Mouse (Mus musculus) NIH3T3 (cell line): Measurements from ENCODE around the gene Mga.

Experiments used
- DNase-seq: peaks from one replicate; pipeline ENCODE4 v3.0.0-alpha.2; 2012; ENCODE audit warnings: low read depth

Gene Mga

DNA sequence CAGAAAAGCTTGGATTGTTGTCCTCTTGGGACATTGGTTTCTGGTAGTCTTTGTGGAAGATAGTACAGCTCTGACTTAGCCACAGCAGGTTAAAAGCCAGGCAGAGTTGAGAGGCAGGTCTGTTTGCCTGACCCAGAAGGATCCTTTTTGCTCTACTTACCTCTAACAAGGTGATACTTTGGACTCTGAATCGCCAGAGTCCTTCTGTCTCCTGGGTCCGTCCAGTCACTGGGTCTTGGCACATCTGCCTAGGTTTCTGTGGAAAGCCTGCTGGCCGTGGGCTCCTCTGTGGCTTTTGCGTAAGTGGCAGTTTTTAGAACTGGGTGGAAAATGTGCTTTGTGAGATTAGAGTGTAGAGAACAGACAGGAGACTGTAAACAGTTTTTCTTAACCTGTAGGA lies 91.9 kb downstream of the Mga start:
- DNase-seq: no peak

DNA sequence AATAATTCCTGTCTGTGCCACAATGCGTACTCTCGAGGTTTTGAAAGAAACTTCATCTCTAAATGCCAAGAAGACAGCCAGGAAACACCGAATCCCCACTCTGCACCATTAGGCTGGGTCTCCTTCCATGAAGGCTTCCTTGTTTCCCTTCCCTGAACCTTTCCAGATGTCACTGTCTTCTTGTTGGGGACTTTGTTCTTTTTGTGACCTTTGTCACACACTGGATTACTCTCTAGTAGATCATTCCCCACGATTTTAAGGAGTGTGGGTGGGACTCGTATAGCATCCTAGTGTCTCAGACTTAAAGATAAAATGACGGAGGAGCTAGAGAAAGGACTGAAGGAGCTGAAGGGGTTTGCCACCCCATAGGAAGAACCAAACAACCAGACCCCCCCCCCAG lies 93.9 kb downstream of the Mga start:
- DNase-seq: no peak

DNA sequence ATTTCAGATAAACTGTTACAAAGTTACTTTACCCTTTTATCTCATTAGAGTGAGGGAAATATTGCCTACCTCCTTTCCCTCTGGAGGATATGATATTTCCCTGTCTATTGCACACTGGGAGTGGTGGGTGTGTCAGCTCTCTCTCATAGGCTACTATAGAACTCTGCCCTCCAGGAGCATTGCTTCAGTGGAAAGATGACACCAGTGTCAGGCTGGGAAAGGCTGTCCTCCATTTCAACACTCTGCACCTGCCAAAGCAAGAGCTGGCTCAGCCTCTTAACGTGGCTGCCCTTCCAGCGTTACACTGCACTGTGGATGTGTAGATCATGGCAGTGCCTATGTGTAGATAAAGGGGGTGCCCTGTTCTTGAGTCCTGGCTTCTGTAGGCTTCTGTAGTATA lies 95.3 kb downstream of the Mga start:
- no peak for DNase-seq

DNA sequence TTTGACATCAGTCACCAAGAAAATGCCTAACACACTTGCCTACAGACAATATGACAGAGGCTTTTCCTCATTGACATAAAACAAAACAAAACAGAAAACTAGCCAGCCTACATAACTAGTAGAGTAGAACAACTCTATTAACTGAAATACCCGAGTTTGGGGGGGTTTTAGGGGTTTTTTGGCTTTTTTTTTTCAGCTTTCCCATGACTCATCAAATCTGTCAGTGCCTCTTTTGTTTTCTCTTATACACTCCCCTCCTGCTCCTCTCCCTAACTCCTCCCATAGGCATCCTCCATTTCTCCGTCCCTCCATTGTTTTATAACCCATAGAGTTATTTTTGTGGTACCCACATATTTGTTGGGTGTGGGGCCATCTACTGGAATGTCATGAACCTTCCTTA lies 96.5 kb downstream of the Mga start:
- peak; percentile 16 for DNase-seq

DNA sequence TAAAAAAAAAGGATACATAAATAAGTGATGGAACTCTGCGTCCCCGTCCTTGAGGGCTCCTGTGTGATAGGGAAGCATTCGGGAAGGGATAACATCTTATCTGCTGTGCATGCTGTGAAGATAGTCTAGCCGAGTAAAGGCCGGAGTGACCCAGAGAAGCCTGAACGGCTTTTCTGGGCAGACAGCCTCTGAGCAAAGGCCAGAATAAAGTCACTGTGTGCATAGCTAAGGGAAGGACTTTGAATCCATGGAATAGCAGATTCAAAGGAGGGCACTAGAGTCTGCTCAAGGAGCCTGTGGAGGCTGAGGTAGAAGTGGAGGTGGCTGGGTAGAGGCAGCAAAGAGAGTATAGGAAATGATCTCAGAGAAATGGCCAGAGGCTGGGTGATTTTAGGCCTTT lies 97.8 kb downstream of the Mga start:
- no peak for DNase-seq

DNA sequence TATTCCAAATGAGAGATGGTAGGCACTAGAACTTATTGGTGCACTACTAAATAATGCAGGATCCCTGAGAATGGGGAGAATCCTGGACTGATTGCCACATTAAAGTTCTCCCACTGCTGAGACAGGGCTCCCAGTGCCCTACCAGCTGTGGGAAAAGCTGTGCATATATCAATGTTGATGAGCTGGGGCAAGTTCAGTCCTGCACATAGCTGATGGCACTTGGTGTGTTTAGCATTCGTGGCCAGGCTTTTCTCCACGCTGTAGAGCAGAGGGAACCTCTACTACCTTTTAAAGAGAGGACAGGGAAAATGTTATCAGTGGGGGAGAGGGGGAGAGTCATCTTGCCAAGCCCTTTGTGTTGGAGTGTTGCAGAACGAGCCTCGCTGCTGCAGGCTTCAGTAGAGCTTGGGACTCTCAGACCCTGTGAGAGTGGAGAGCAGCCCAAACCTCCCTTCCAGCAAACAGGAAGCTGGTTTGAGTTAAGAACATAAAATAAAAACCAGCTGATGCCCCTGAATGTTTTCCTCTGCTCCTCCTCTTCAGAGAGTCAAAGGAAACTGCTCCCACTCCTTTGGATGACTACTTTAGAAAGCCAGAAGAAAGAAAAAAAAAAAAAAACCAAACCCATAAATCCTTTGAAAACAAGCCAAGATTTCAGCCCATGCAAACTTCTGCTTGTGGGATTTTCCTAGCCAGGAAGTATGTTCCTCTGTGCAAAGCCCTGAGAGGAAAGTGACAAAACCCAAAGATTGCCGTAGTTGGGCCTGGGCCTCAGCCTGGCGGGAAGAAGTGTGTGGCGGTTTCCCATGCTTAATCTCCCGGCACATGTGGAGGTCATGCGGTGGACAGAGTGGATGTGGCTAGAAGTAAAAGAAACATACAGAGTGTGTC lies 98.6 kb downstream of the Mga start:
- DNase-seq: peak; percentile 69

DNA sequence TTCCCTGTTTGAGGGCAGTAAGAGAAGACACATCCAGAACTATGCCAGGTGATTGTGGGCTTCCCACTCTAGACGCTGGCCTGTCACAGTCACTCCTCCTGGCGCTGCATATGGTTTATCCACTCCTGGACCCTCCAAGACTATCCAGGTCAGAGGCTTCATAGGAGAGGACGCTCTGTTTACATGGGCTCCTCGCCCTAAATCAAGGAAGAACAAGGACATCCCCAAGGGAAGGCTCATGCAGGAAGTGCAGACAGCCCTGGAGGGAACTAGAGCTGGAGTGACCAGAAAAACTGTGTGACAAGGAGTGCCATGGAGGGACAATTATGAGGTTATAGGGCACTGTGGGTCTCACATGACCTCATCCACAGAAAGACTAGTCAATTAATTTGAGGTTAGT lies 100.3 kb downstream of the Mga start:
- no peak for DNase-seq

DNA sequence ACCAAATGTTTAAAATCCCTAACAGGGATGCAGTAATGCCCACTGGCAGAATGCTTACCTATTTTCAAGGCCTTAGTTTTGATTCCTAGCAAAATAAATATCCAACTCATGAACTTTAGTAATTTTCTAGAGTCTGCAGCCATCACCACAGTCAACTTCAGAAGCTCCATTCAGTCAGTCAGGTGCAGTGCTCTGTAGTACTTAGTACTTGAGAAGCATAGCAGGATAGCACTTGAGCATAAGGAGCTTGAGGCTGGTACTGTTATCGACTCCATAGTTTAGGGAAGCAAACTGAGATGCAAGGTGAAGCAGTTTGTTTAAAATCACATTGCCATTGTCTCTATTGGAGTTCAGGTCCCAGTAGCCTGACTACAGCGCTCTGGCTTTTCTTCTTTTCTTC lies 102.7 kb downstream of the Mga start:
- no peak for DNase-seq

DNA sequence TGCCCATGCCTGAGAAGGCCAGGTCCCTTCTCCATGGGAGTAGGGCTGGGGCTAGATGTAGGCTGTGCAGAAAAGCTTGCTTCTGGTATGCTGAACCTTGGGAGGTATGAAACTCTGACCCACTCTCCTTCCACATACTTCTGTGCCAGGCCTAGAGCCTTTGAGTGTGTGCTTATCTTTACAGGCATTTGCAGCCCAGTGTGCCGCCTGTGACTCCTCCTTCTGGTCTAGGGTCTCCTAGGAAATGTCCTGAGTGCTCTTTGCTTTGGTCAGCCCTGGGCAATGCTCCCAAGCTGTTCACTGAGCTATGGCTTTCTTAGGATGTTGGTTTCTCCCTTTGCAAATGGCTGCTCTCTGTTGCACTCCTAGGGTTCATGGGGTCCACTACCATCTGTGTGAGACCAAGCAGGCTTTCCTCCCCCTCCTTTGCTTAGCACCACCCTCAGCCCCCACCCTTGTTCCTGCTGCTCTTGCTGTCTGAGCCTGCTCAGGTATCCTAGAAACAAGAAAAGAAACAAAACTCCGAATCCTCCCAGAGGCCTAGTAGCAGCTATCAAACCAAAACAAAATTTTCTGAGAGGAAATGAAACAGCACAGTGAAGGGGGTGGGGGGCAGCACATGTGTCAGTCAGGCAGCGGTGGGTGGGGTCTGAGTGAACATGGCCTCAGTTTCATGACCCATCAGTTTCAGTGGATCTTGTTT lies 104.0 kb downstream of the Mga start:
- no peak for DNase-seq

DNA sequence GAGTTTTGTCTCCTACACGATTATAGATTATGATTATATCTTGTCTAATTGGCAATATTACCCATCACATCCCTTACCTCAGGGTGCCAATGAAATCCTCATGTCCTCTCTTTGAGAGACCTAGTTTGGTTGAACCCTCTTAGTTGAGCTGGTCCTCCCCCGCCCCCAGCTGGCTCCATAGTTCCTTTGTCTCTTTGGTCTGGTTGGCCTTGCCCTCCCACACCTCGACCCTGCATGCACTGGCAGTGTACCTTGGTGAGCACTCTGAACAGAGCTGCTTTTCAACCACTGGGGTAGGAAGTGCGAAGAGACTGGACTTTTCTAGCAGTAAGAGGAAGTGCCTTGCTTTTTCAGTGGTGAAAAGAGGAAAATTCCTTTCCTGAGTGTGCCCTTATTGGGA lies 104.9 kb downstream of the Mga start:
- no peak for DNase-seq

DNA sequence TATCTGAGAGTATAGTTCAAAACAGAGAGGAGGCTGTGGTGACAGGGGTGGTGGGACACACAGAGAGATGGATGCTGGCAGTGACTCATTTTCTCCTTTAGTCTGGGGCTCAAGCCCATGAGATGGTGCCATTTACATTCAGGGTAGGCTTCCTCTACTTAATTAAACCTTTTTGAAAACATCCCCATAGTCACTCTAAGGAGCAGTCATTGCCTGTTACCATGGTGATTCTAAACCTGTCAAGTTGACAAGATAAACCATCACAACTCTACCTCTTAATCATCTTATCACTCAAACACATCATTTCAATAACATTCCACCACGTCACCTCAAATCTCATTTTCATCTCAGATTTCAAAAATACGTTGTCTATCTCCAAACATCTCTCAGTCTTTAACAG lies 106.9 kb downstream of the Mga start:
- DNase-seq: no peak

DNA sequence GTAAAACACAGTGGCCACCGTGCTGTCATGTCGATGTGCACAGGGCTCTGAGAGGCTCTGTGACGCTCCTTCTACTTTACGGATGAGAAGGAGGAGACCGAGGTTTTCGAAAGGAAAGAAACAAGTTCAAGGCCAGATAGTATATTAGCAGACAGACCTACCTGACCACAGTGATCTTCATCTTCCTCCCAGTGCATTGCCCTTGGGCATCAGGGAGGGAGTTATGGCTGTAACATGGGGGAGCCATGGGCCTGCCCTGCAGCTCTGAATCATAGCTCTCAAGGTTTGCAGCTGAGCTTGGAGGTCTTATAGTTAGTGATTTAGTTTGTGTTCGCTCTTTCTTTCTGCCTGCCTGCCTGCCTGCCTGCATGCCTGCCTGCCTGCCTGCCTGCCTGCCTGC lies 109.7 kb downstream of the Mga start:
- DNase-seq: no peak

DNA sequence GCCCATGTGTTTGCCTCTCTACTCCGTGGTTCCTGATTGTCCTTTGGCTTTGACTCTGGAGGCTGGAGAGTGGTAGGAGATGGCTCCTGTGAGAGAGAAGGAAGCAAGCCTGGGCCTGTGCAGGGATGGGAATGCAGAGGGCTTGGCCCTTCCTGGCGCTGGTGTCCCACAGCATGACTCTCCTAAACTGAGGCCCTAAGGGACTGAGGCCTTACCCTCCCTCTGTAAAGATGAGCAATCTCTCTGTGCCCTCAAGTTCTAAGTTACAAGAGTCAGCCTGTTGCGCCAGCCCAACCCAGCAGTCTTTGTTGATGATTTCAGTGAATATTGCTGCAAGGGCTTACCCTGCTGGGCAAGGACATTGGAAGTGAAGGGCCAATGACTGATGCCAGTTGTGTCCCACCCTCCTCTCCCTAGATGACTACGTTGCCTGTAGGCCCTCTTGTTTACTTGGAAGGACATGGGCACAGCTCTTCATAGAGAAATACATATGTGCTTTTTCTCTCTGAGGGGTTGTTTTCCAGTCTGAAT lies 110.7 kb downstream of the Mga start:
- DNase-seq: peak; percentile 28

DNA sequence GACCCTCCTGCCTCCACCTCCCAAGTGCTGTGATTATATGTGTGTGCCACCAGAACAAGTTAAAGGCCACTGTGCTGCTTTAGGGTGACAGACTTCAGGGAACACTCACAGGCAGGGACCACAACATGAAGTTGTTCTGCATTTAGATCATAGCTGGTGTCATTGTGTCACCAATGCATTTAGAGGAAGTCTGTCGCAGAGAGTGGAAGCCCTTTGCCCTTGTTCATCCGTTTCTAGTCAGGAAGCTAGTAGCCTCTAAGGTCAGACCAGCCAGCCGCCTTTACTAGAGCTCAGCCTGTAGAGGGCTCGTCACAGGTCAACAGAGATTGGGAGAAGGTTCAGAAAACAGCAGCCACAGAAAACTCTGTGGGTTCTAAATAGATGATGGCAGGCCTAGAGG lies 111.6 kb downstream of the Mga start:
- no peak for DNase-seq

DNA sequence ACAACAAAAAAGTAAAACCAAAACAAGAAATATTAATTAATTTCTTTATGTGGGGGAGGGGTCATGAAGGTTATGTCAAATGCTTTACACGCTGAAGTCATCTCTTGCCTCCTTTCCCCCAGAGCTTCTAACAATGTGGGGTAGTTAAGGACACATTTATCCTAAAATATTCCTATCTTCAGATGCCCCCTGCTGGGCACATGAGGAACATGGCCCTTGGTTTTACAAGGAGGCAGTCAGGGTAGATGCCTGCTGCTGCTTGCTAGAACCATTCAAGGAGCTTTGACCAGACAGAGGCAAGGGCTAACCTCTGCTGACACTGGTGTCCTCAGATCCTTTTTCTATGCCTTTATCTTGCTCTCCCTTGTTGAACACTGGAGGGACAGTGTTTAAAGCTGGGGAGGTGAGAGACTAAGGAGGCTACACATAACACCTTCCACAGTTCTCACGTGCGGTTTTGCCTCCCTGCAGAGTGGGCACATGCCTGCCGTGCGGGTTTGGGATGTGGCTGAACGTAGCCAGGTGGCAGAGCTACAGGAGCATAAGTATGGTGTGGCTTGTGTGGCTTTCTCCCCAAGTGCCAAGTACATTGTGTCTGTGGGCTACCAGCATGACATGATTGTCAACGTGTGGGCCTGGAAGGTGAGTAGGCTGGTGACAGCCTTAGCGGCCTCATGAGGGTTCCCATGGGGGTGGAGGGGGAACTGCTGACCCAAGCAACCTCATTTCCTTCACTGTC lies 114.6 kb downstream of the Mga start:
- DNase-seq: peak; percentile 87

DNA sequence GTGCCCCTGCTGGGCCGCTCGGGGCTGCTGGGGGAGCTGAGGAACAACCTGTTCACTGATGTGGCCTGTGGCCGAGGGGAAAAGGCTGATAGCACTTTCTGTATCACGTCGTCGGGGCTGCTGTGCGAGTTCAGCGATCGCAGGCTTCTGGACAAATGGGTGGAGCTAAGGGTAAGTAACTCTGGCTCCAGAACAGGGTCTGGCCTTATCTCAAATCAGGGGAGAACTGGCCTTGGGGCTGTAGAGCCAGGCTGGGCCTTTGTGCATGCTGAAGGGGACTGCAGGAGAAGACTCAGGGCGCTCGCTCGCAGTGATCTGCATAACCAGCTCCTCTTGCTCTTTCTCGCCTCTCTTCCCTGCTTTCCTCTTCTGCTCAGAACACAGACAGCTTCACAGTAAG lies 115.9 kb downstream of the Mga start:
- DNase-seq: no peak

DNA sequence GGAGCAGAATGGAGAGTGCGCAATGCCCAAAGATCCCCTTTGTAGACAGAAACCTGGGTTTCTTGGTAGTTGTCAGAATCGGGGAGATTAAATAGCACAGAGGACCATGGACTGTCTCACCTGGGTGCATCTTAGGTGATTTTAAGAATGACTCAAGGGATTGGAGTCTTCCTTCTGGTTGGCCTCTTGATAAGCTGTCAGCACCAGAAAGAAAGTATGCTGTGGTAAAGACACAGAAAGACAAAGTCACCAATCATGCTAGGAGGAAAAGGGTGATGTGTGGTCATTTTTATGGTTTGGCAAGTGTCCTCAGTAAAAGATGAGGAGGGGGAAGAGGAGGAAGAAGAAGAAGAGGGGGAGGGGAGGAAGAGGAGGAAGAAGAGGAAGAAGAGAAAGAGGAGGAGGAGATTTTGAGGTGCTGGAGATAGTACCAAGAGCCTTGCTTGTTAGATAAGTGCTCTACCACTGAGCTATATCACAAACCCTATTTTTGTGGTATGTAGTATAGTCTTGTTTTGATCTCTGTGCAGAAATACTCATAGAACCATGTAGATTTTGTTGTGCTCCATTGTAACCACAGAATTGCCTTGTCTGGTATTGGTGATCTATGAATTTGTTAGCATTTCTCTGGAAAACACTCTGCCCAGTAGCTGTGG lies 116.9 kb downstream of the Mga start:
- no peak for DNase-seq

DNA sequence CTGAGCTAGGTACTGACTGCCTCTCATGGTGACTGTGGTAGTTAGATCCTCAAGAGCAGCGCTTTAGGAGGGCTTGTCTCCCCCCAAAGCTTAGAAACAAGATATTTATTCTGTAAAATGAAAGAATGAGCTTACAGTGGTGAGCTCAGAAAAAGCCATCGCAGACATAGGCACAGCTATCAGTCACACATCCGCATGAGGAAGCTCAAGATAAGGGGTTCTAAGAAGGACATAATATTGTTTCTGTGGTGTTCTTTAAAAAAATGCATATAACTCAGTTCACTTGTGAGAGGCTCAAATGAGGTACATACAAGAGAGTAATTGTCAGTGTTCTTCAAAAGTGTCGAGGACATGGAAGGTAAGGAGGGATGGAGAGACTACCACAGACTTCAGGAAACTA lies 118.9 kb downstream of the Mga start:
- no peak for DNase-seq

DNA sequence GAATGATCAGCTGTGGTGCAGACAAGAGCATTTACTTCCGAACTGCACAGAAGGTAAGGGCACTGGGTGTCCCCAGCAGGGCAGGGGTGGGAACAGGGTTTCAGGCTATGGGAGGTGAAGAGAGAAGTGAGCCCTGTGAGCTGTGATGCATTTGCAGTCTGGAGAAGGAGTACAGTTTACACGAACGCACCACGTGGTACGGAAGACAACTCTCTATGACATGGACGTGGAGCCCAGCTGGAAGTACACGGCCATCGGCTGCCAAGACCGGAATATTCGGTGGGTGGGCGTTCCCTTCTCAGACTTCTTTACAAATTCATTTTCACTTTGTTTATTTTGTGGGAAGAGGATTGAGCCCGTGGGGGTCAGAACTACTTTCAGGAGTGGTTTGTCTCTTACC lies 120.6 kb downstream of the Mga start:
- no peak for DNase-seq
